Mouse (Mus musculus) small intestine, adult 10 weeks (tissue): Measurements from ENCODE around the gene Krtap8-1. TPM values are rescaled to one million over a fixed set of nuclear protein-coding genes. Genes with fewer than 3 reads are reported as not detected.

ENCODE experiments used
- polyA plus RNA-seq: library from polyadenylated mRNA; stranded (reverse); fragments of 350-450 nt; fragmentation: Illumina TruSeq; extraction: RNeasy Lipid Tissue Mini Kit (QIAGEN cat#74804); gene quantifications from one replicate; pipeline ENCODE4 v1.2.3, GENCODE M21; 2014; ENCODE audit warnings: low replicate concordance

The Krtap8-1 gene
- polyA plus RNA-seq, result not detected

GRCm38 (mm10) chr16:89487852-89488251 lies at the start of gene Krtap8-1:
Krtap8-1 (minus strand) TSS chr16:89487952.

DNA sequence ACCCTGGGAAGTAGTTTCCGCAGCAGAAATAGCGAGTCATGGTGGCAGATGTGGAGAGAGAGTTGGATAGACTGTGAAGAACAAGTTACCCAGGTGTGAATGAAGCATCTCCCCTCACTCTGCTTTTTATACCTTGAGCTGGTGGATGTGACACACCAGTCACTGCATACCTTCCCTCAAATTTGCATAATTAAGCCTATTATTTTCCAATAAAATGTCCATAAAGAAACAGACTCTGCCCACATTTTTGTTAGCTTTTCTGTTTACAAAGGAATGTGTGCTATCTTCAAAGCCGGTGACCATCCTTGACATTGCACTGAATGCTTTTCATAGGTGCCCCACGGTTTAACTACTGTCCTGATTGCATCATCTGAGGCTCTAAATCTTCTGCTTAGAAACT lies 20.5 kb upstream of the Krtap8-1 start, which contains the start of gene Krtap7-1:
Gene Krtap7-1, minus strand, starts transcription at position 101 of the 400 bp plus-strand sequence.

Other genes with a start within 250 kb of the Krtap8-1 start
- not detected for gene Krtap21-1, start 84.1 kb downstream of the Krtap8-1 start, polyA plus RNA-seq
- gene Krtap6-2, start 67.8 kb downstream of the Krtap8-1 start, polyA plus RNA-seq, result not detected
- gene Krtap7-1, start 20.4 kb upstream of the Krtap8-1 start, polyA plus RNA-seq, result not detected
- not detected for gene Krtap11-1, start 83.2 kb upstream of the Krtap8-1 start, polyA plus RNA-seq